Mouse (Mus musculus) limb, embryonic 14.5 days (tissue): ENCODE data around the gene Dctn5. TPM values are rescaled to one million over a fixed set of nuclear protein-coding genes. Genes with fewer than 3 reads are reported as not detected.

Source experiments
- ATAC-seq: fragments of 200-750 bp; cut with Nextera tagmentation; 2 replicates; pipeline ENCODE4 v1.8.0; 2017; ENCODE audit warnings: low read depth, moderate number of reproducible peaks, moderate TSS enrichment; ENCODE audit not compliant: low FRiP score
- DNase-seq: peaks from one replicate; pipeline ENCODE4 v3.0.0-alpha.2; 2015; ENCODE audit warnings: low spot score
- H3K27ac ChIP-seq: fragments of 300-500 bp; sonication (generic); replicated peaks from 2 replicates; pipeline ENCODE4 v1.5.1; 2014; ENCODE audit warnings: low read depth, mild to moderate bottlenecking, low read length, moderate library complexity, mixed read lengths
- H3K27me3 ChIP-seq: fragments of 300-500 bp; sonication (generic); 2 replicates; pipeline ENCODE4 v1.6.1; 2014; ENCODE audit warnings: low read length, mixed read lengths; ENCODE audit not compliant: control insufficient read depth, insufficient read depth
- H3K36me3 ChIP-seq: fragments of 300-500 bp; sonication (generic); 2 replicates; pipeline ENCODE4 v1.6.1; 2014; ENCODE audit warnings: mild to moderate bottlenecking, low read length, moderate library complexity, mixed read lengths; ENCODE audit not compliant: control insufficient read depth, insufficient read depth
- H3K4me1 ChIP-seq: fragments of 300-500 bp; sonication (generic); 2 replicates; pipeline ENCODE4 v1.6.1; 2014; ENCODE audit warnings: antibody characterized with exemption, low read length, mixed read lengths; ENCODE audit not compliant: control insufficient read depth, insufficient read depth
- H3K4me2 ChIP-seq: fragments of 300-500 bp; sonication (generic); replicated peaks from 2 replicates; pipeline ENCODE4 v1.6.1; 2014; ENCODE audit warnings: low read depth, mild to moderate bottlenecking, low read length, moderate library complexity; ENCODE audit not compliant: severe bottlenecking
- H3K4me3 ChIP-seq: fragments of 300-500 bp; sonication (generic); replicated peaks from 2 replicates; pipeline ENCODE4 v1.5.1; 2014; ENCODE audit warnings: low read length
- H3K9ac ChIP-seq: fragments of 300-500 bp; sonication (generic); 2 replicates; pipeline ENCODE4 v1.6.1; 2014; ENCODE audit warnings: mild to moderate bottlenecking, low read depth, low read length, moderate library complexity; ENCODE audit not compliant: severe bottlenecking
- H3K9me3 ChIP-seq: fragments of 300-500 bp; sonication (generic); 2 replicates; pipeline ENCODE4 v1.6.1; 2016; ENCODE audit warnings: low read length; ENCODE audit not compliant: control insufficient read depth
- POLR2A ChIP-seq: fragments of 200-500 bp; IDR thresholded peaks from 2 replicates; pipeline ENCODE4 v1.8.0; 2012; ENCODE audit warnings: inconsistent platforms, mild to moderate bottlenecking, moderate library complexity, borderline replicate concordance; ENCODE audit not compliant: insufficient read depth, insufficient read length; ENCODE audit errors: extremely low read depth
- WGBS: fragments of 180-500 bp; shearing (Covaris S2); extraction: QIAGEN DNeasy Blood & Tissue Kit; methylation state at CpG from one replicate; pipeline ENCODE4 v1.1.7; 2014; 5-methylcytosine and 5-hydroxymethylcytosine counted together
- polyA plus RNA-seq, 2 experiments: library from polyadenylated mRNA; depleted of rRNA in 1 of 2; stranded (reverse) in 1 of 2; unstranded in 1 of 2; fragments of >200 nt; fragmentation: Nextera tagmentation in 1 of 2; extraction: Ambion mirVana in 1 of 2; gene quantifications; 2 replicates each; pipeline versions ENCODE4 v1.2.1 to v1.2.3; 2012 to 2014

The Dctn5 gene
- polyA plus RNA-seq, 2 experiments, result 109 to 120 TPM

DNA sequence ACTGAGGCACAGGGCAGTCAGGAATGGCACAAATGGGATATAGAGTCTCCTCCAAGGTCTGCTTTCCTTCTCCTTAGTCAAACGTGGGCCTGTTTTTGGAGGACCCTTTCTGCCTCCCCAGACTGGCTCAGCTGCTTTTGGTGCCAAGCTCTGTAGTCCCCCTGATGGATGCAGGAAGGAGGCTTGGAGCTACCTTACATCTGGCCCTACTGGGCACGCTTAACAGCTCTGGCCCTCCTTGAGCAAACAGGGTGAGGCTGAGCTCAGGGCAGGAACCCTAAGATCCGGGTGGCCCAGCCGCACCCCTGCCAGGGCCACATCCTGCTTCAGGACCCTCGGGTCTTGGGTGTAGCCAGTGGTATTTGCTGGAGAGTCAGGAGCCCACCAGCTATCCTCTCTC lies 51.7 kb downstream of the Dctn5 start:
- H3K27me3 ChIP-seq, result no peaks in the 10 kb centered on the region

DNA sequence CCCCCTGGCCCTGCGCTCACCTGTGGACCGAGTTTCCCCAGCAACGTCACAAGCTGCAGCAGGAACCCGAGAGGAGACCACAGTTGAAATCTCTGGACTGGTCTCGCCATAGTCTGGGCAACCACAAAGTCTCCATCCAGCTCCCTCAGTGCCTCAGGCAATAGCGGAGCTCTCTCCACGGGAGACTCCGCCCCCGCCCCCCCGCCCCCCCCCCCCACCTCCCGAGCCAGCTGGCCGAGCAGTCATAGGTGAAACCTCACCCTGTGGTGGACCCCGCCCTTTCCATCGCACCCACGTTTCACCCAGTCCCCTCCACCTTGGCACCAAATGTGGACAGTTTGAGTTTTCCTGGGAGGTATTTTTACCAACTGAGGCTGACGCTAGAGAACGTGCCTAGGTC lies 53.2 kb downstream of the Dctn5 start, which contains the start of gene Ern2:
Gene Ern2 (minus strand): TSS at position 165 of the 400 bp plus-strand sequence.
- 17% methylated on average over 10 of the region's 17 CpGs for WGBS
- no peak within 1 kb of the TSS for H3K4me3 ChIP-seq
- DNase-seq (no peak), ATAC-seq (no peak)
- H3K36me3 ChIP-seq, result no peaks in the 10 kb centered on the region
- H3K9ac ChIP-seq, result no peak within 1 kb of the TSS
- H3K27me3 ChIP-seq, result no peaks in the 10 kb centered on the region
- H3K27ac ChIP-seq, result no peak within 1 kb of the TSS
- TF ChIP-seq POLR2A, result no peak
- peaks cover 4% of the 10 kb centered on the region; the same call in 1 of the 2 replicates for H3K4me1 ChIP-seq
- peak within 1 kb of the TSS; percentile 13; the same call in 1 of the 2 replicates for H3K4me2 ChIP-seq
- no peaks in the 10 kb centered on the region for H3K9me3 ChIP-seq

More for the DNA sequence above, 51.7 kb downstream of the Dctn5 start:
- H3K4me2 ChIP-seq, result no peak overlapping the region
- DNase-seq, result no peak
- H3K4me1 ChIP-seq, result peaks cover 4% of the 10 kb centered on the region; the same call in 1 of the 2 replicates
- no peak overlapping the region for H3K27ac ChIP-seq
- no peak for TF ChIP-seq POLR2A
- H3K9me3 ChIP-seq, result no peaks in the 10 kb centered on the region
- no peak overlapping the region for H3K4me3 ChIP-seq
- no peak overlapping the region for H3K9ac ChIP-seq
- 71% methylated on average over 5 of the region's 5 CpGs for WGBS
- ATAC-seq, result no peak
- H3K36me3 ChIP-seq, result no peaks in the 10 kb centered on the region

DNA sequence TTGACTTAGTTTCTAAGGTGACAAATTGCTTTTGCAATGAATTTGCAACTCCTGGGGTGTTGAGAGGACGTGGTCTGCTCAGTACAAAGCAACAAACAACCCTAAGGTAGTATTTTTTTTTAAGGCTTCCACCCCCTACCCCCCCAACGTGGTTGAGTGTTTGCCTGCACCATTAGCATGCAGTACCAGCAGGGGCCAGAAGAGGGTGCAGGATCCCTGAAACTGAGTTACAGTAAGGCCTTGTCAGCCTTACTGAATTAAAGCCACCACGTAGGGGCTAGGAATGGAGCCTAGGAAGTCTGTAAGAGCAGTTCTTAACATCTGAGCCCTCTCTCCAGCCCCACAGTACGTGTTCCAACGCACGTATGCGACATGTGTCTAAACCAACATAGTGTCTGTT lies 56.6 kb downstream of the Dctn5 start:
- Histone ChIP-seq H3K9ac (no peak overlapping the region), H3K4me2 (no peak overlapping the region), H3K9me3 (no peaks in the 10 kb centered on the region), H3K27me3 (no peaks in the 10 kb centered on the region), H3K27ac (no peak overlapping the region), H3K4me3 (no peak overlapping the region), H3K36me3 (no peaks in the 10 kb centered on the region), H3K4me1 (peaks cover 4% of the 10 kb centered on the region; the same call in 1 of the 2 replicates)
- ATAC-seq, result no peak
- no peak for TF ChIP-seq POLR2A
- peak; percentile 55 for DNase-seq
- WGBS, result 32% methylated on average over 7 of the region's 7 CpGs

- H3K4me3 ChIP-seq, result no peak overlapping the region
- WGBS, result 61% methylated on average over 10 of the region's 10 CpGs
- no peak overlapping the region for H3K27ac ChIP-seq
- ATAC-seq (no peak), DNase-seq (no peak)
- H3K27me3 ChIP-seq, result no peaks in the 10 kb centered on the region
- H3K9ac ChIP-seq, result no peak overlapping the region
- H3K4me1 ChIP-seq, result no peaks in the 10 kb centered on the region
- no peak for TF ChIP-seq POLR2A
- H3K9me3 ChIP-seq, result no peaks in the 10 kb centered on the region
- no peak overlapping the region for H3K4me2 ChIP-seq
- no peaks in the 10 kb centered on the region for H3K36me3 ChIP-seq
Measured at GRCm38 (mm10) chr7:122191097-122191496, 58.3 kb downstream of the Dctn5 start.

GRCm38 (mm10) chr7:122193919-122194318 lies 61.1 kb downstream of the Dctn5 start:
- H3K36me3 ChIP-seq, result no peaks in the 10 kb centered on the region
- H3K4me3 ChIP-seq, result no peak overlapping the region
- TF ChIP-seq POLR2A, result no peak
- H3K27ac ChIP-seq, result no peak overlapping the region
- no peak overlapping the region for H3K9ac ChIP-seq
- no peaks in the 10 kb centered on the region for H3K4me1 ChIP-seq
- no peaks in the 10 kb centered on the region for H3K27me3 ChIP-seq
- DNase-seq, result no peak
- no peak for ATAC-seq
- H3K4me2 ChIP-seq, result no peak overlapping the region
- no peaks in the 10 kb centered on the region for H3K9me3 ChIP-seq

GRCm38 (mm10) chr7:122196771-122197170 lies 63.9 kb downstream of the Dctn5 start:
- 86% methylated on average over 9 of the region's 9 CpGs for WGBS
- Histone ChIP-seq H3K4me1 (no peaks in the 10 kb centered on the region), H3K9ac (no peak overlapping the region), H3K4me2 (no peak overlapping the region), H3K4me3 (no peak overlapping the region), H3K9me3 (no peaks in the 10 kb centered on the region), H3K27me3 (no peaks in the 10 kb centered on the region), H3K27ac (no peak overlapping the region), H3K36me3 (no peaks in the 10 kb centered on the region)
- DNase-seq (no peak), ATAC-seq (no peak)
- no peak for TF ChIP-seq POLR2A
